ENCODE assay signal across 8 mouse cellular contexts in genomic region chr10:22479860-22480259, GRCm38 (mm10).
A peak's percentile ranks its signal among the peaks of the same experiment; 100 is the strongest.
DNase-seq lines count a peak whose midpoint lies in the region; ATAC-seq lines count a peak whose summit lies in the region.
"Not testable (repeated sequence)": the region's sequence is repeated elsewhere in the genome, so short reads cannot be mapped to it uniquely, and the experiment has no call there.

No protein-coding gene starts in this region.

- not testable (repeated sequence) for H3K27ac ChIP-seq in hindbrain, embryonic 16.5 days (ENCODE audit: low read depth, low read length)

- WGBS in hindbrain, embryonic 16.5 days = 3% methylated on average over 4 of the region's 4 CpGs

- H3K27me3 ChIP-seq in hindbrain, embryonic 16.5 days (replicated peaks; ENCODE audit: control insufficient read depth, insufficient read depth, low read length) = not testable (repeated sequence)

- not testable (repeated sequence) for H3K4me1 ChIP-seq in hindbrain, embryonic 16.5 days (ENCODE audit: control insufficient read depth, insufficient read depth, low read depth, low read length)

- H3K9me3 ChIP-seq in hindbrain, embryonic 16.5 days (ENCODE audit: control insufficient read depth, low read length) = not testable (repeated sequence)

- not testable (repeated sequence) for H3K36me3 ChIP-seq in hindbrain, embryonic 16.5 days (ENCODE audit: control insufficient read depth, insufficient read depth, low read length)

- DNase-seq in adrenal gland, adult 18-20 months (ENCODE audit: low spot score in 2 of 2) = peak; percentile 15 to 24
- peak; percentile 72 to 75 for DNase-seq in cerebellum, postnatal 14 days
- DNase-seq in forelimb bud, embryonic 11.5 days (ENCODE audit: low read depth, low spot score) = peak; percentile 45
- DNase-seq in layer of hippocampus, postnatal 25 days (ENCODE audit: extremely low spot score in 1 of 2, low spot score in 1 of 2) = peak; percentile 10 to 51
- DNase-seq in lung, postnatal 25 days (ENCODE audit: low spot score) = peak; percentile 5
- DNase-seq in retina, embryonic 14.5 days (ENCODE audit: low spot score) = peak; percentile 85
- peak; percentile 12 to 13 for DNase-seq in urinary bladder, postnatal 36 days (ENCODE audit: low spot score in 2 of 2)

- not testable (repeated sequence) for H3K4me3 ChIP-seq in hindbrain, embryonic 16.5 days (ENCODE audit: low read length)

- H3K9ac ChIP-seq in hindbrain, embryonic 16.5 days (ENCODE audit: low read depth, low read length) = not testable (repeated sequence)

- peak; percentile 92 for ATAC-seq in hindbrain, embryonic 16.5 days

- H3K4me2 ChIP-seq in hindbrain, embryonic 16.5 days (ENCODE audit: low read length) = not testable (repeated sequence)

Comparison
In these comparisons a context has a peak if more than half of its experiments do, and no peak if none do; other contexts are left out.
1. DNase-seq: peak in every context shown above with its lines; median percentile 85 in retina, embryonic 14.5 days; 74 in cerebellum, postnatal 14 days; 45 in forelimb bud, embryonic 11.5 days; 30 in layer of hippocampus, postnatal 25 days; 20 in adrenal gland, adult 18-20 months; 12 in urinary bladder, postnatal 36 days; 5 in lung, postnatal 25 days.